Mouse (Mus musculus) adrenal gland, adult 2 months (tissue): ENCODE results near the gene Trim9. TPM values are rescaled to one million over a fixed set of nuclear protein-coding genes. Genes with fewer than 3 reads are reported as not detected.

Source experiments
- DNase-seq: peaks from one replicate; pipeline ENCODE4 v3.0.0; 2021
- long read RNA-seq: library from polyadenylated mRNA; stranded (forward); transcript quantifications from one replicate; pipeline ENCODE4 v2.0.0, GENCODE M21; 2021
- polyA plus RNA-seq: library from polyadenylated mRNA; depleted of rRNA; stranded (reverse); fragments of >200 nt; gene quantifications from 2 replicates; pipeline ENCODE4 v1.2.3, GENCODE M21; 2012; rRNA removed
- total RNA-seq, 2 experiments: library from RNA; stranded (reverse); gene quantifications; 2 replicates each; pipeline ENCODE4 v1.2.3; 2021

Trim9 gene
- total RNA-seq (1 to 10 TPM; 1.6 to 2.1 TPM), polyA plus RNA-seq (0.82 and 0.89 TPM in 2 replicates)
- long read RNA-seq = 0 reads

DNA sequence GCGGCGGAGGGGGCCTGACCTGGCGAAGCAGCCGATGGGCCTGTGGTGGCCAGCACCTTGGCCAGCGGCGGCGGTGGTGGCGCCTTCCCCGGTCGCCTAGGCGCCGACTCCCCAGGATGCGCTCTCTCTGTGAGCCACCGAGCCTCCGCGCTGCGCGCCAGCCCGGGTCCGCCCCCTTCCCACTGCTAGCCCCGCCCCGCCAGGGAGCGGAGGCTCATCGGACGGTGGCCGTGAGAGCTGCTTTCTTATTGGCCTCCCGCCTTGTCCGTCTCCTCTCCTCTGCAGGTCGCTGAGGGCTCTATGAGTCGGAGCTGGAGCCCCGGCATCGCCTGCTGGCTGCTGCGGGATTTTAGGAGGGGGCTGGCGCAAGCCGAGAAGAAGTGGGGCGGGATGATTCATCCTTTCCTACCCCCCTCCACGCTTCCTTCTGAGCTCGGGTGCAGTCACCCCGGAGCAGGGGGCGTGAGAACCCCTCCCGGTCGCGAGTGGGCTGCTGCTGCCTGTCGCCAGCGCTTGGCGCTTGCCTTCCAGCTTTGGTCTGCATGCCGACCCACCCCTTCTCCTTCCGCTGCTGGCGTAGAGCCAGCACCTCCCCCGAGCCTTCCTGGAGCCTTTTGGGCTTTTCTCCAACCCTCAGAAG, at the start of gene Trim9:
Gene Trim9 (minus strand): TSS at position 413 of the 640 bp plus-strand sequence.
- DNase-seq = peak; percentile 98

DNA sequence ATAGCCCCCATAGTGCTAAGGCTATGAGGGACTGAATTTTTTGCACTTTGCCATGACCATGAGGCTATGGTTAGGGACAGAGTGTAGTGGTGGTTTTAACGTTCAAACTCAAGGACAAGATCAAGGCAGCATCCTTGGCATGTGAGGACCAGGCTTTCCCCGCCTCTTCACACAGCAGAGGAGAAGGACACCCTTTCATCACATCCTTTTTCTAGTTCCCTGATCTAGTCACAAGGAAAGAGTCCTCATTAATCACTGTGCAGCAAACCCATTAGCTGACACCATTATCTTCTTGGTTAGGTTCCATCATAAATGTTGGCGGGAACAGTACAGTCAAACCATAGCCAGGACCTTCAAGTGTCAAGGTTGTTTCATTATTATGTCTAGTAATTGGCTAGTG, 47.6 kb upstream of the Trim9 start:
- DNase-seq = peak; percentile 66

- DNase-seq = peak; percentile 57
These were observed 43.8 kb upstream of the Trim9 start for GRCm38 (mm10) chr12:70391236-70391635.

GRCm38 (mm10) chr12:70374976-70375375, 27.6 kb upstream of the Trim9 start:
- DNase-seq = no peak

GRCm38 (mm10) chr12:70372874-70373273, 25.5 kb upstream of the Trim9 start:
- no peak for DNase-seq

GRCm38 (mm10) chr12:70369348-70369747, 21.9 kb upstream of the Trim9 start:
- no peak for DNase-seq

DNA sequence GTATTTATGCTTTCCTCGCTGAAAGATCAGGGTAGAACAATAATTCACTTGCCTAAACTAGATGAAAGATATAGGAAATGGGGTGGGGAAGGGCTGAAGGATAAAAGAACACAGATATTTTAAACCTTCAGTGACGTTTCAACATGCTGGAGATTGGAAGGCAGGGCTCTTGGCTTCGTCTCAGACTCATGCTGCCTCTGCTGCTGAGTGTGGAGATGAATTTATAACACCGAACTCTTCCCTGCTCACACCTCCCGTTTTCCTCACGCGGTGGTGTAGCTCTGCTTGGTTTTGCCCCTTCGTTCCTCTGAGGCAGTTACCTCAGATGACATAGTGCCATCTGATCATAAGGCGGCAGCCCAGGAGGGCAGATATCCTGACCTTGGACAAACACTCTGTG, 21.4 kb upstream of the Trim9 start:
- DNase-seq = no peak

DNA sequence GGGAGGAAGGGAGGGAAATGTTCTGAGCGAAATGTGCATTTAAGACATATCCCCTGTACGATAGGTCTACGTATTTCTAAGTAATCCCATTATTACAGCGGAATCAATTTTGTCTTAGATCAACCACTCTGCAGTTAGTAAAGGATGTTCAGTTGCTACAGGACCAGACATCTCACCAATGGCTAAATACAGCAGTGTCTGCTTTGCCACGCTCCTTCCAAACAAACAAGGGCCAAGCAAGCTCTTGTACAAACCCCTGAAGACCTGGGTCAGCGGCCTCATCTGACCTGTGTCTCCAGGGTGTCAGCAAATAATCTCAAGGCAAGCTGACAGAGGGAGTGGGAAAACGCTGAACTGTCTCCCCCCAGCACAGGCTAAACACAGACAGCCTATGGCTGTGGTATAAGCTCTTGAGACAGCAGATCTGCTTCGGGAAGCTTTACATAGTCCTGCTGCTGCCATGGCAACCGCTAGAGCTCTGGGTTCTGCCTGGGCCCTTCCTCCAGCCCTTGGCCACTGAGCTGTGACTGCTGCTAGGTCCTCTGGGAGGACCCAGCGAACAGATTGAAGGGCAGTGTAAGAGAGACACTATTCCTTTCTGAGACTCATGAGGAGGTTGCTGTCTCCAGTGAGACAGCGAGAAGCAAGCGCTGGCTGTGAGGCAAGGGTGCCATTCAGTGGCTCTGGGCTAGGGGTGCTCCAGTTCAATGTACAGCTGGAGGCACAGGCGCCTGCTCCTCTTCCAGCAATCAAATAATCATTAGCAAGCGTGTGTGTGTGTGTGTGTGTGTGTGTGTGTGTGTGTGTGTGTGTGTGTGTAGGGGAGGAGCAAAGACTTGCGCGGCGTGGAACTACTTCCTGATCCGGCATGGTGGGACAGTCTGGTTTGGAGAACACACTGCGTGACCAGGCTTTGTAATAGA, 20.2 kb upstream of the Trim9 start:
- peak; percentile 31 for DNase-seq

DNA sequence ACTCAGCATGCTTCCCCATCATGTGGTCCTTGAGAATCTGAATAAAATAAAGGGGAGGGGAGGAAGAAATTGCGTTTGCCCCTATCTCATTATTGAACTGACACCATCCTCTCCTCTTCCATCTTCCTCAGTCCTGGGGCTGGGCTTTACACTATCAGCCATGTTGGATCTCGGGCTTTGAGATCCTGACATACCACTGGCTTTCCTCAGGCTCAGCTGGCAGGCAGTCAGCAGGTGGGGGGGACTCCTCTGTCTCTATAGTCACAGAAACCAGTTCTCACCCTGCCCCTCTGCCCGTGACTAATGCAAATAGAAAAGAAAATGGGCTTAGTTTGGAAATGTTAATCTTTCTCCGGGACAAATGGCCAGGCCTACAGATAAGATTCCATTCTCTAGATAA, 15.6 kb upstream of the Trim9 start:
- no peak for DNase-seq

DNA sequence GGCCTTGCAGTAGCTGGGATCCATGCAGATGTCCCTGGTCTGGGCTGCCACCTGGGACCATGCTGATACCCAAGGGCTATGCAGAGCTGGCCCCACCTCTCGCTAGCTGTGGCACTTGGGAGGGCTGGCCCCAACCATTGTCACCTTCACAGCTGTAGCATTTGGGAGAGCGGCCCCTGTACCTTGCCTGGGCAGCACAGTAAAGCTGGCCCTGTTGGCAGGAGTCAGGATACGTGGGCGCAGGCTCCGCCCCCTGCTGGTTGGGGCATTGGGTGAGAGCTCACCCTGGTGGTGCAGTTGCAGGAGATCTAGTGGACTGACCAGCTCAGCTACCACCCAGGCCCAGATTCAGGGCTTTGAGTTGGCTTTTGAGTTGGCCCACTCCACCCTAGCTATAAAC, 12.9 kb upstream of the Trim9 start:
- DNase-seq = no peak

DNA sequence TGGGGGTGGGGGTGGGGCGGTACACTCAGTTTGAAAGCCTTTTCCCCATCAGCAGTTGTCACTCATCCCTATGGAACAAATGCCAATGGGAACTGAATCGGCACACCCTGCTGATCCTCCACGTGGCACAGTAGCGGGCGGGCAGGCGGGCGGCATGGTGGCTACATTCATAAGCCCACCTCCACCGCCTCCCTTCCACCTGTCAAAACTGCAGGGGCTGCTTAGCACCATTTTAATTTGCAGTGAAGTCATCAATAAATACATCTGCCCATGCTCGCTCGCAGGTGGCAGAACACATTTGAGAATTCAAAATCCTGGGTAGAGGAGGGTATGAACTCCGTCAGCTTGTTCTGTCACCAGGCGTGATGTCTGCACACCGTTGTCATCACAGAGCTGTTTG, 12.0 kb upstream of the Trim9 start:
- no peak for DNase-seq

- no peak for DNase-seq
These were observed 7.5 kb upstream of the Trim9 start for GRCm38 (mm10) chr12:70354926-70355325.

DNA sequence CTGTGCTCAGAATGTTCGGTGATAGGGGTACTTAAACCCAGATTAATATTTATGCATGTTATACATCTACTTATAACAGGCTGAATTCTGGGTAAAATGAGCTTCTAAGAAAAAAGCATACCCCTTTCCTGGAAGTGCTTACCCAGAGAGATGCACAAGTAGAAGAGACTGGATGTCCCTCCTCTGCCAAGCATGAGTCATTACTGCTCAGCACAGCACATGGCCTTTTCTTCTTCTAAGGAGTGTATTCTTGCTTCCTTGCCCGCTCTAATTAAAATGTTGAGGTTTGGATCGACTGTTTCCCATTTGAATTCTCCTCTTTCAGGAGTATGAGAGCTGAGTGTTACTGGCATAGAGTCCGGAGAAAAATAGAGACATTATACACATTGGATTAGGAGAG, 3.1 kb upstream of the Trim9 start:
- DNase-seq = no peak

GRCm38 (mm10) chr12:70349788-70350187, 2.4 kb upstream of the Trim9 start:
- no peak for DNase-seq

DNA sequence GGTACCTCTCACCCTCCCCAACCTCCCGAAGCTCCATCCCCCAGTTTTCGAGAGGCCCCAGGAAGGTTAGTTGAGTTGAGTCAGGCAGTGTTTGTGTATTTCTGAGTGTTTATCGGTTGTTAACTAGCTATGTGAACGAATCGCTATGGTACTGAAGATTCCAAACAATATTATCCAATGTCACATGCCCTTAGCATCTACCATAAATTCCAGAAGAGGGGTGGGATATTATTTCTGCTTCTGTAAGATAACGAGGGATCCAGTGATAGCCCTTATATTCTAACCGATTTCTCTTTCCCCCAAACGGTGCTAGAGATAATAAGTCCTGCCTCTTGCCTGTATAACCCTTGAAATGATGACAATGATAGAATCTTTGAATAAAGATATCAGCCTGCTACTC, 612 bp upstream of the Trim9 start:
- DNase-seq = no peak

DNA sequence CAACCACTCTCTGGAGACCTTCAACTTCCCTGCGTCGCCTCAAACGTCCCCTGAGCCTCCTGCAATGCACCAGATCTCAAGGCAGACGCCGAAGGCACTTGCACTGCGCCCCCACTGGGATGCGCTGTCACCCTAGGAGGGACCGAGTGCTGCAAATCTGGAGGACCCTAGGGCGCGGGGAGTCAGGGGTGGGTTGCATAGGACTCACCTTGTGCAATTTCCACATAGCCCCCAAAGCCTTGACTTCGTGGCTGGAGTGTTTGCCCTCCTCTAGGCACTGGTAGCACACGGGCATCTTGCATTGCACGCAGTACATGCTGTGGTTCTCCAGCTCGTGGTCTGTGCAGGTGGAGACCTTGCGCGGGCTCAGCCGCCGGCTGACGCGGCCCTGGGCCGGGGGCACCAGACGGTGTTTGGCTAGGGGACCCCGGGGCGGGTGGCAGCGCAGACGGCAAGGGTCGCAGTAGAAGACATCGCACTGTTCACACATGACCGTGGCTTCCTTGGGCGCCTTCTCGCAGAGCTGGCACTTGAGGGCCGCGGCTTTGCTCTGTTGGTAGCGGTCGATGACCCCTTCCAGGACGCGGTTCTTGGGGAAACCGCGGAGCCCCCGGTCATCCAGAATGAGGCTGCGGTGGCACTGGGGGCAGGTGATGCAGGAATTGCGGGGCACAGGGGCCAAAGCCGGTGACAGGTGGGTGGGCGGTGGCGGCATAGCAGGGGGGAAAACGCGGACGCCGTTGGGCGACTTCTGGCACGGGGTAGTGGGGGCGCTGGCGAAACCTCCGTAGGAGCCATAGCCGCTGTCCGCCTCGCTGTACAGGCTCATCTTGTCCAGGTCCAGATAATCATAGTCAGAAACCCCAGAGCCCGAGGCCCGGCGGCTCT, 1.0 kb downstream of the Trim9 start:
- peak; percentile 37 for DNase-seq

- DNase-seq = no peak
These were observed 1.8 kb downstream of the Trim9 start for GRCm38 (mm10) chr12:70345531-70346138.

GRCm38 (mm10) chr12:70335176-70335575, 12.2 kb downstream of the Trim9 start:
- no peak for DNase-seq

GRCm38 (mm10) chr12:70333253-70333805, 14.1 kb downstream of the Trim9 start:
- DNase-seq = no peak

GRCm38 (mm10) chr12:70329059-70329458, 18.4 kb downstream of the Trim9 start:
- no peak for DNase-seq

DNA sequence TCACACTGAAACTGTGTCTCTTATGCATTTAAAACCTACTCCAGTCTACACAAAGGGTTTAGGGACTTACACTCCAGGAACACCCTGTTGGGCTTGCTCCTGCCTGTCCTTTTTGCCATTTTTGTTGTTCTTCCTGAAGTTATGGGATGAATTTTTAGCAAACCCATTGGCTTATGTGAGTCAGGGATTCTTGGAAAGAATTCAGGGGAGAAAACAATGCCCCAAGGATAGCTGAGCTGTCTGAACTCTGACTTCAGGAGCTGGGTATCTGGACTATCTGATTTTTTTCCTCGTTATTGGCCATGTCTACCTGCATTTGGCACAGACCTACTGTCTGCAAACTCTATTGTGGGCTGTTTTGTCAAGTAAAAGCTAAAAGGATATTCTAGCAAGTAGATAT, 20.5 kb downstream of the Trim9 start:
- DNase-seq = no peak

DNA sequence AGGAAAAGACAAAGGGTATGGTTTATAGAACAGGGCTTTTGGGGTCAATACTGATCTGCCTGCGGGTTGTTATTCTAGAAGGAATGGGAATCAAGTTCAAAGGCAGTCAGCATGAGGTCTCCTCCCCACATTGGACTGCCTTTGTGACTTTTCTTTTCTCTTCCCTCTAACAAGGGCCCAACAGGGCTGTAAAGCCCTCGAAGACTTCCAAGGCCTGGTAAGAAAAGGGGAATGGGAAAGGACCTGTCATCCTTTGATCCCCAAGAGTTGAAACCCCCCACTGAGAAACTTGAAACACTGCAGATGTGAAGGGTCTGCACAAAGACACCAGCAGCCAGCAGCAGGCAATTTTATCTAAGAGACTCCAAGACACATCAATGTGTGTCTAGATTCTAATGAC, 21.0 kb downstream of the Trim9 start:
- DNase-seq = no peak
